Mouse (Mus musculus): ENCODE measurements at regions not wholly inside any gene's neighbourhood (a gene's known extent, or its start where the extent isn't known, plus 50 kb on each side); places are given as distances from the start of the nearest gene placed in this dataset.

- Histone ChIP-seq H3K4me2 (no peak overlapping the region), H3K4me1 (replicated peaks) (no peaks in the 10 kb centered on the region), H3K4me3 (replicated peaks) (no peak overlapping the region), H3K9ac (replicated peaks) (no peak overlapping the region), H3K27me3 (peaks cover 13% of the 10 kb centered on the region; the same call in 1 of the 2 replicates), H3K27ac (no peak overlapping the region), H3K36me3 (no peaks in the 10 kb centered on the region), H3K9me3 (no peaks in the 10 kb centered on the region)
- ATAC-seq (ENCODE audit: insufficient number of reproducible peaks, insufficient read depth, low FRiP score, low TSS enrichment, low read depth), result no peak
Observed at GRCm38 (mm10) chrX:142507475-142507874, 117.1 kb upstream of the Acsl4 start.

- Histone ChIP-seq H3K27me3 (peaks cover 38% of the 10 kb centered on the region), H3K4me2 (no peak overlapping the region), H3K4me1 (replicated peaks) (no peaks in the 10 kb centered on the region), H3K4me3 (replicated peaks) (no peak overlapping the region), H3K9me3 (no peaks in the 10 kb centered on the region), H3K9ac (replicated peaks) (no peak overlapping the region), H3K36me3 (no peaks in the 10 kb centered on the region), H3K27ac (no peak overlapping the region)
- no peak for ATAC-seq (ENCODE audit: insufficient number of reproducible peaks, insufficient read depth, low FRiP score, low TSS enrichment, low read depth)
- 82% methylated on average over 5 of the region's 5 CpGs for WGBS
Observed at GRCm38 (mm10) chrX:142516406-142517131, 126.2 kb upstream of the Acsl4 start.

GRCm38 (mm10) chrX:142517205-142517604 is 126.9 kb upstream of the Acsl4 start:
- Histone ChIP-seq H3K27me3 (peaks cover 33% of the 10 kb centered on the region), H3K9me3 (no peaks in the 10 kb centered on the region), H3K27ac (no peak overlapping the region), H3K9ac (replicated peaks) (no peak overlapping the region), H3K4me3 (replicated peaks) (no peak overlapping the region), H3K4me1 (replicated peaks) (no peaks in the 10 kb centered on the region), H3K4me2 (no peak overlapping the region), H3K36me3 (no peaks in the 10 kb centered on the region)
- 84% methylated on average over 5 of the region's 5 CpGs for WGBS
- ATAC-seq (ENCODE audit: insufficient number of reproducible peaks, insufficient read depth, low FRiP score, low TSS enrichment, low read depth), result no peak

GRCm38 (mm10) chrX:142521063-142521462 is 130.7 kb upstream of the Acsl4 start:
- Histone ChIP-seq H3K27ac (no peak overlapping the region), H3K36me3 (no peaks in the 10 kb centered on the region), H3K4me3 (replicated peaks) (no peak overlapping the region), H3K9ac (replicated peaks) (no peak overlapping the region), H3K4me1 (replicated peaks) (no peaks in the 10 kb centered on the region), H3K27me3 (peaks cover 21% of the 10 kb centered on the region), H3K4me2 (no peak overlapping the region), H3K9me3 (no peaks in the 10 kb centered on the region)
- no peak for ATAC-seq (ENCODE audit: insufficient number of reproducible peaks, insufficient read depth, low FRiP score, low TSS enrichment, low read depth)
- 85% methylated on average over 4 of the region's 4 CpGs for WGBS

- Histone ChIP-seq H3K9ac (replicated peaks) (no peak overlapping the region), H3K4me3 (replicated peaks) (no peak overlapping the region), H3K4me2 (no peak overlapping the region), H3K27ac (no peak overlapping the region), H3K27me3 (no peaks in the 10 kb centered on the region), H3K36me3 (no peaks in the 10 kb centered on the region), H3K4me1 (replicated peaks) (no peaks in the 10 kb centered on the region), H3K9me3 (no peaks in the 10 kb centered on the region)
- 30% methylated on average over 1 of the region's 1 CpGs for WGBS
- ATAC-seq (ENCODE audit: insufficient number of reproducible peaks, insufficient read depth, low FRiP score, low TSS enrichment, low read depth), result no peak
Observed at GRCm38 (mm10) chrX:142526953-142527352, 136.6 kb upstream of the Acsl4 start.

DNA sequence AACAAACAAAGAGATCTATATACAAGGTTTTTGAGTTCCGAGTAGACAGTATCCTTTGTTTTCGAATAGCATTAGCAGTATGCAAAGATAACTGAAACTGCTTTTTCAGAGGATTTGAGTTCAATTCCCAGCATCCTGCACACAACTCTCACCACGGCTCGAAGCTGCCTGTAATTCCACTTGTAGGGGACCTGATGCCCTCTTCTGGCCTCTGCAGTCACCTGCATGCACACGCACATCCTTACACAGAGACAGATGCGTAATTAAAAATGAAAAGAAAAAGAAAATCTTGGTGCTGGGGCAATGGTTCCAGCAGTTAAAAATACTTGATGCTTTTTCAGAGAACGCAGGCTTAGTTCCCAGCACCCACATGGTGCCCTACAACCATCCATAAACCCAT is 139.6 kb upstream of the Acsl4 start:
- H3K36me3 ChIP-seq, result no peaks in the 10 kb centered on the region
- no peak overlapping the region for H3K4me3 ChIP-seq (replicated peaks)
- H3K27me3 ChIP-seq, result peaks cover 9% of the 10 kb centered on the region; the same call in 1 of the 2 replicates
- no peak overlapping the region for H3K4me2 ChIP-seq
- no peaks in the 10 kb centered on the region for H3K4me1 ChIP-seq (replicated peaks)
- no peaks in the 10 kb centered on the region for H3K9me3 ChIP-seq
- no peak overlapping the region for H3K27ac ChIP-seq
- no peak overlapping the region for H3K9ac ChIP-seq (replicated peaks)
- ATAC-seq (ENCODE audit: insufficient number of reproducible peaks, insufficient read depth, low FRiP score, low TSS enrichment, low read depth), result no peak
- 58% methylated on average over 7 of the region's 7 CpGs for WGBS

DNA sequence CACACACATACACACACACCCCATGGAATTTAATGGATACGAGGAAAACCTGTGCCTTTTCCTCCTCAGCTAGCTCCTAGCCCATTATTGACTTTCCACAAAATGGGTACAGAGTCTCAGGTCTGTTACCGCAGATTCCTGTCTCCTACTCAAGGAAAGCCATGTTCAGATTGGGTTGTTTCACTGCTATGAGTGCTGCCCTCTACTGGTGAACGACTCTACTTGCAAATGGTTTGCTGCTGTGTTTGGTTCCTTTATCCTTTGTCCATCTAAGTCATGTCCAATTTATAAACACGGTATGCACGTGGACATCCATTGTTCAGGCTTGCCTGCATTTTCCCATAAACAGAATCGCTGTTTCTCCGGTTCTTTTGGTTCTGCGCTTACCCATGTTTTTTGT is 144.4 kb upstream of the Acsl4 start:
- Histone ChIP-seq H3K4me3 (replicated peaks) (no peak overlapping the region), H3K9ac (replicated peaks) (no peak overlapping the region), H3K36me3 (no peaks in the 10 kb centered on the region), H3K4me1 (replicated peaks) (no peaks in the 10 kb centered on the region), H3K27ac (no peak overlapping the region), H3K27me3 (peaks cover 31% of the 10 kb centered on the region; the same call in 1 of the 2 replicates), H3K4me2 (no peak overlapping the region), H3K9me3 (no peaks in the 10 kb centered on the region)
- 39% methylated on average over 8 of the region's 8 CpGs for WGBS
- ATAC-seq (ENCODE audit: insufficient number of reproducible peaks, insufficient read depth, low FRiP score, low TSS enrichment, low read depth), result no peak

DNA sequence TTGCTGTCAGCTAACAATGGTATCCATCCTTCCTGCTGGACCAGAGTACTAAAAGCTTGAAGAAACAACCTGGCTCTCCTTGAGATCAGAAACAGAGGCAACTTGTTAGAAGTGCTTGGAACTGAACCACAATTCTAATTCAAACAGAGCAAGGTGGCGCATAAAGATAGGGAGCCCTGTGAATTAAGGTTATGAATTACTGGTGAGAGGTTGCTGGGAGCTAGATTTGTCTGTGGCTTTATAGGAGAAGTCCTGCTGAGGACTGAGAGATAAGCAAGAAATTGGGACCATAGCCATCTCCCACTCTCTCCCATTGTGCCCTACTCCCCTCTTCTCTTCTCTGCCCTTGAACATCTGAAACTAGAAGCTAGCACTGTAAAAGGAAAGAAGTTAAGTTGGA is 145.2 kb upstream of the Acsl4 start:
- H3K4me3 ChIP-seq (replicated peaks), result no peak overlapping the region
- no peak overlapping the region for H3K9ac ChIP-seq (replicated peaks)
- ATAC-seq (ENCODE audit: insufficient number of reproducible peaks, insufficient read depth, low FRiP score, low TSS enrichment, low read depth), result no peak
- no peak overlapping the region for H3K4me2 ChIP-seq
- H3K27ac ChIP-seq, result no peak overlapping the region
- H3K9me3 ChIP-seq, result no peaks in the 10 kb centered on the region
- 91% methylated on average over 1 of the region's 1 CpGs for WGBS
- no peaks in the 10 kb centered on the region for H3K36me3 ChIP-seq
- peaks cover 33% of the 10 kb centered on the region; the same call in 1 of the 2 replicates for H3K27me3 ChIP-seq
- no peaks in the 10 kb centered on the region for H3K4me1 ChIP-seq (replicated peaks)

DNA sequence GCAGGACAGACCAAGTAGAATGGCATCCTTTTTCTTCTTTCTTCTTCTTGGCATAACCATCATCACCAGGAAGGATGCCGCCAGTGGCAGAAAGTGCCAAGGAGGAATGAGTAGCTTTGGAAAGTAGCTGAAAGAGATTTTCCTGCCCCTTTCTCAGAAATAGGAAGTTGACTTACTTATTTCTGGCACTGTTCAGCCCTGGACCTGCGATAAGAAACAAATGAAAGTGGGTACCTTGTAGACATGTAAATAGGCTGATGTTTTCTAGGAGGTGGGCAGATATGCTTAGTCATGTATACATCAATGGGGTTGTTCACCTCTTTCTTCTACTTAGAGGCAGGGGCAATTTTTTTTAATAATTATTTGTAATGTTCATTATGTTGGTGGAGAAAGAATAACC is 145.3 kb upstream of the Tmem164 start:
- Histone ChIP-seq H3K27me3 (peaks cover 33% of the 10 kb centered on the region; the same call in 1 of the 2 replicates), H3K4me3 (replicated peaks) (no peak overlapping the region), H3K9ac (replicated peaks) (no peak overlapping the region), H3K27ac (no peak overlapping the region), H3K4me1 (replicated peaks) (no peaks in the 10 kb centered on the region), H3K9me3 (no peaks in the 10 kb centered on the region), H3K4me2 (no peak overlapping the region), H3K36me3 (no peaks in the 10 kb centered on the region)
- ATAC-seq (ENCODE audit: insufficient number of reproducible peaks, insufficient read depth, low FRiP score, low TSS enrichment, low read depth), result no peak
- WGBS, result 96% methylated on average over 2 of the region's 2 CpGs

DNA sequence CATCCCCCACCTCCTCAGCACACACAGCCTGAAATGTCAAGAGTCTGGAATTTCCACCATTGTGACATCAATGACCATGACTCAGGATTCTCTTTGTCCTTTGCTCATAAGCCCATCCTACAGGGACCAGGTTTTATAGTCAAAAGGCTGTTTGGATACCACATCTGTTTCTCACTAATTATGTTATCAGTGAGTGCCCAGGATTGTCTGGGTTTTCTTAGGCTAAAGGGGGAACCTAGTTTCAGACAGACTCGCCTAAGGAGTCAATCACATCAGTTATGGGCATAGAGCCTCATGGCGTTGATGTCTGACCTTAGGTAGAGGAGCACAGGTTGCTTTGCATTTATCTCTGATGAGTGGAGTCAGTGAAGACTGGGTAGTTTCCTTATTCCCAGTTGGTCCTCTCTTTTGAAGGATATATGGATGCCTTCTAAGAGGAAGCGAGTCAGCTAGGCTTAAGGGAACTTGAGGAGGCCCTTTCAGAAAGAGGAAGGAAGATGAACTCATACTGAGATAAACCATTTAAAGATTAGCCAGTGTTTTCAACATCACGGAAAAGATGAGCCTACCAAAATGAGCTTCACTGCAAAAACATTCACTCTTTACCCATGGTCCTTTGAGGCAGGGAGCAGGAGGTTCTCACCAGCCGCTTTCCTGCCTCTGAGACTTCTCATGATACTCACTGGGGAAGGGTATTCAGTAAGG is 143.8 kb upstream of the Tmem164 start:
- WGBS, result 80% methylated on average over 5 of the region's 5 CpGs
- no peaks in the 10 kb centered on the region for H3K4me1 ChIP-seq (replicated peaks)
- H3K4me3 ChIP-seq (replicated peaks), result no peak overlapping the region

DNA sequence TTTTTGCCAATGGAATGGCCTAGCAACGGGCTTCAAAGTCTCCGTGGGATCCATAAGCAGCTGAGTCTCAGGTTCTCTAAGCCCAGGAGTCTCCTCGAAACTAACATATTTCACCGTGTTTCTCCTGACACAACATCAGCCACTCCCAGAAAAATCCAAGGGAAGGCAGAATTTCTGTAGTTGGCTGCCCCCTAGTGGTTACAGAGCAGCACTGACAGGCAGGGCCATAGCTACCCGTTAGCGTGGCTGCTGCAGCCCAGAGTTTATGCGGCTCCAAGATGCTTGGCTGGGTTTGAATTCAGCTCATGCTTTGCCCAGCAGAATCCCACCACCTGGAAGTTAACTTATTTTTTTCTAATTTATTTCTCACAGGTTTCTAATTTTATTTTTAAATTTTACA is 140.9 kb upstream of the Tmem164 start:
- Histone ChIP-seq H3K4me2 (no peak overlapping the region), H3K27me3 (peaks cover 42% of the 10 kb centered on the region), H3K4me3 (replicated peaks) (no peak overlapping the region), H3K36me3 (no peaks in the 10 kb centered on the region), H3K9me3 (no peaks in the 10 kb centered on the region), H3K27ac (no peak overlapping the region), H3K4me1 (replicated peaks) (no peaks in the 10 kb centered on the region), H3K9ac (replicated peaks) (no peak overlapping the region)
- WGBS, result 10% methylated on average over 7 of the region's 7 CpGs
- no peak; the same call in 1 of the 2 replicates for ATAC-seq (ENCODE audit: insufficient number of reproducible peaks, insufficient read depth, low FRiP score, low TSS enrichment, low read depth)

More for the DNA sequence above, 143.8 kb upstream of the Tmem164 start:
- Histone ChIP-seq H3K36me3 (no peaks in the 10 kb centered on the region), H3K9ac (replicated peaks) (no peak overlapping the region), H3K27ac (no peak overlapping the region), H3K4me2 (no peak overlapping the region), H3K27me3 (peaks cover 37% of the 10 kb centered on the region; the same call in 1 of the 2 replicates), H3K9me3 (no peaks in the 10 kb centered on the region)
- no peak for ATAC-seq (ENCODE audit: insufficient number of reproducible peaks, insufficient read depth, low FRiP score, low TSS enrichment, low read depth)
